Mouse (Mus musculus): Measurements from ENCODE around the gene Vangl1.
"Not testable (repeated sequence)": the region's sequence is repeated elsewhere in the genome, so short reads cannot be mapped to it uniquely, and the experiment has no call there.

Gene Vangl1

DNA sequence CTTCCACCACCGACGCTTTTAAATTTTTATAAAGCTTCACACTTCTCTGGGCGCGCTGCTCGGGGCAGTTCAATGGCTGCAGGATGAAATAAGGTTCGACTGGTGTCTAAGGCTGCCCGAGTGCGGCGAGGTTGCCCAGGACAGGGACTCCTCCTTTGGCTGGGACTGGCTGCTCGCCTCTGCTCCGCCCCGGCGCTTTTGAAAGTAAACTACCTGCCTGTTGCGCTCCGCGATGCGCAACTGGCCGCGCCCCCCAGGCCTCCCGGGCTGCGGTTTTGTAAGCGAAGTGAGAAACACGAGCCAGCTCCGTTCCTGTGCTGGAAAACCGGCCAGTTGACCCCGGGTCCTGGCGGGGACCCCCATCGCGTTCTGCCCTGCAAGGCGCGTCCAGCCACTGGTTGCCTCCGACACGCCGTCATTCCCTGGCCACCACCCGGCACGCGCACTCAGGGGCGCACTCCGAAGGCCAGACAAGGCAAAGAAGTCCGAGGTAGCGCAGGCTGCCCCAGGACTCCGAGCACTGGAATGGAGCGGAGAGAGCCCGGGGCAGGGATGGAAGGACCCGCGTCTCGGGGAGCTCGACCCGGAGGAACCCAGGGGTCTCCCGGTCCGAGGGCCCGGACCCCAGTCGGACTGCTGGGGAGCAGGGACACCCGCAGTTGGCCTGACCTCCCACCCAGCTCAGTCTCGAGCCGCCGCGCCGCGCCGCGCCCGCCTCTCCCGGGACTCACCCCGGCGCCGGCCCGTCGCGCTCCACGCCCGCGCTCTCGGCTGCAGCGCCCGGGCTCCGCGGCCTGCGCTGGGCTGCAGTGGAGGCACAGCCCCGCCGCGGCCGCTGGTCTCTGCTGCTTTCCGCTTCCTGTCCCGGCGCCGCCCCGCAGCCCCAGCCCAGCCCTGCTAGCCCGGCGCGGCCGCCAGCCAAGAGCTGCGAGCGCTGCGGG, at the start of gene Vangl1:
Vangl1 (minus strand) TSS at position 913 of the 941 bp plus-strand sequence.
- CTCF ChIA-PET: no interaction called here

- CTCF ChIA-PET: no interaction called here
Observed at GRCm38 (mm10) chr3:102253554-102253953, 49.1 kb upstream of the Vangl1 start.

DNA sequence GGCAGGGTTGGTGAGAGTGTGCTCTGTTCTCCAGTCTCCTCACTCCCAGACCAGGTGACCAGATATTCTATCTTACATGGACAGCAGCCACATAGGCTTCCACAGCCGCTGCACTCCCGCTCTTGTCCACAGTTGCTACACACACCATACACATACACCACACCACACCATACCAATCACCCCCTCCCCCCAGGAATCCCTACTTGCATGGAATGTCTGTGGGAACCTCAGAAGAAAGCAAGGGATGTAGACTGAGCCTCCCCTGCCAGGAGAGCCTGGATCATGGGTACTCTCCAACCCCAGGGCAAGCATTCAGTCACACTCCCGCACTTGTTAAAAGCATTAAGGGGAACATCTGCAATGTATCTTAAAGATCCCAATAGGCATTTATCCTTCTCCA, 48.4 kb upstream of the Vangl1 start:
- CTCF ChIA-PET: no interaction called here

DNA sequence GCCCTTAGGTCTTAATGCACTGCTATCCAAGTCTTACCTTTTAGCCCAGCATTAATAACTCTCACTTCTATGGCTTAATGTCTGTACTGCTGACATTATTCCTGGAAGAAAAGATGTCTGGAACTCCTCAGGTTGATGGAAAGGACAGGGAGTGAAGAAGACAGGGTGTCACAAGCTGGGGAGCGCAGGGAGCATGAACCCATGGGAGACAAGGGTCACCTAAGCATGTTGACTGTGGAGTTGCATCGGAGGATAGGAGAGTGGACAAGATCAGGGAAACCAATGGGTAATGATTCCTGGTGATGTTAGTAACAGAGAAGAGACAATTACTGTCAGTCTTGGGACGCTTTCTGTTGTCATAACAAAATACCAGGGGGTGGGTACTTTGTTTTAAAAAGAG, 46.4 kb upstream of the Vangl1 start:
- CTCF ChIA-PET: no interaction called here

GRCm38 (mm10) chr3:102249401-102249991, 45.0 kb upstream of the Vangl1 start:
- CTCF ChIA-PET: no interaction called here

DNA sequence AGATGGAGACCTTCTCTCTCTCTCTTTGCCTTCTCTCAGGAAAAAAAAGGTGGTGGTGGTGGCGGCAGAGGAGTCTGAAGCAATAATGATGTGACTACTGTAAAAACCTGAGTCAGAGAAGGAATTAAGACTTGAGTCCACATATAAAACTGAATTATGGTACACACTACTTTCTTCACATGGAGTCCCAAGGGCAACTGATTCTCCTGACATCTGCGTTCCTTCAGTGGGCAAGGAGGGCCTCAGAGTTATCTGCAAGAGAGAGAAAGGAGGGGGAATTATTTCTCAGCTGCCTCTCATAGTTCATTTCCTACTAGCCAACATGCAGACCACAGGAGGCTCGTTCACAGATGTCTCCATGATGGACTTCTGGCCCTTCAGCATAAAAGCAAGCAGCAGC, 40.1 kb upstream of the Vangl1 start:
- CTCF ChIA-PET: no interaction called here

GRCm38 (mm10) chr3:102242854-102243253, 38.4 kb upstream of the Vangl1 start:
- CTCF ChIA-PET: no interaction called here

DNA sequence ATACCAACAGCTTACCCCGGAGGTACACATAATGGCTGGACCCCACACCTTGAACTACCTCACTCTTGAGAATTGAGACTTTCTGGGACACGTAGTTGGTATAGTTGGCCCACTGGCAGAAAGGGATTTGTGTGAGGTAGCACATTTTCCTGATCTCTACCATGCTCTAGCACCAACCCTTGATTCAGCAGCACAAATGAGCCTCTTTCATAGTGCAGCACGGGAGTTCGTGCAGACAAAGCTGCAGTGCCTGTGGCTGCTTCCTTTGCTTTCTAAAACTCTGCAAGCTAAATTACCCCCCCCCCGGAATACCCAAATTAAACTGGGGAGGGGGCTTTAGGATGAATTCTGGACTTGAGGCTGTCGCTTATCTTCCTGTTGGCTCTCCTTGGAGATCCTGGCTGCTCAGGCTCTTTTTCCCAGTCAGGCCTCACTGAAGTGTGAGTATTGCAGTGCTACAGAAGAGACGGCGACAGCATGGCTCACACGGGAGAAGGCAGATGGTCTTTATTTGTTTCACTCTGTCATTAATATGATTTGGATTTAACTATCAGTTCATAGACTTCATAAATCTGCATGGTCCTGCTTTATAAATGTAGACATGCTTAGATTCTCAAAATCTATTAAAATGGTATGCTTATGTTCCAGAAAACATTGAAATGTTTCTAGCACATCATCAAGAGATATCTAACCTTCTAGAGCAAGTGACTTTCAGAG, 27.1 kb upstream of the Vangl1 start:
- CTCF ChIA-PET: no interaction called here

DNA sequence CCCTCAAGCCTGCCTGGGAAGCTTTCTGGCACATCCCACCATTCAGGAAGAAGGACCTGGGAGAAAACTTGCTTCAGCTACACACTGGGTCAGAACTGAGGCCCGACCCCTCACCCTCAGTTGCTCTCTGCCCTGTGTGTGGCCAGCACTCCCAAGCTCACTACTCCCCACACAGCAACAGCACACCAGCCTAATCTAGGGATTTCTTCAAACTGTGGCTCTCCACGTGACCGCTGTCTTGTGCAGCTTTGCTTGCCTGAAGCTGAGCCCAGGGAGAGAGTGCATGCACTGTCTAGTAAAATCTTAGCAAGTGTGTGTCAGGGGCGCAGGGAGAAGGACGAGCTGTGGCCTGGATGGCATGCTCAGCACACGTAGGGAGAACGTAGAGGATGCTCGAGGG, 18.3 kb upstream of the Vangl1 start:
- CTCF ChIA-PET: no interaction called here

- CTCF ChIA-PET: no interaction called here
Observed at GRCm38 (mm10) chr3:102218301-102218700, 13.8 kb upstream of the Vangl1 start.

DNA sequence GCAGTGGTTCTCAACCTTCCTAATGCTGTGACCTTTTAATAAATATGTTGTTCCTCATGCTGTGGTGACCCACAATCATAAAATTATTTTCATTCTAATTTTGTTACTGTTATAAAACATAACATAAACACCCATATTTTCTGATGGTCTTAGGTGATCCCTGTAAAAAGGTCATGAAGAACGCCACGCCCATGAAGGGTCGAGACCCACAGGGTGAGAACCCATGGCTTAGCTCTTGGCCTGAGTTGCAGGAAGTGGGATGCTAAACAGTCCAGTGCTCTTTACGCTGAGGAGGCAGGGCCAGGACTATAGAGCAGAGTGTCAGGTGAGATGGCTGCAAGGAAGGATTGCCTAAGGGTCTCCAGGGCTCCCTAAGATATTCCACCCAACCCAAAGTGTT, 10.2 kb upstream of the Vangl1 start:
- CTCF ChIA-PET: no interaction called here

DNA sequence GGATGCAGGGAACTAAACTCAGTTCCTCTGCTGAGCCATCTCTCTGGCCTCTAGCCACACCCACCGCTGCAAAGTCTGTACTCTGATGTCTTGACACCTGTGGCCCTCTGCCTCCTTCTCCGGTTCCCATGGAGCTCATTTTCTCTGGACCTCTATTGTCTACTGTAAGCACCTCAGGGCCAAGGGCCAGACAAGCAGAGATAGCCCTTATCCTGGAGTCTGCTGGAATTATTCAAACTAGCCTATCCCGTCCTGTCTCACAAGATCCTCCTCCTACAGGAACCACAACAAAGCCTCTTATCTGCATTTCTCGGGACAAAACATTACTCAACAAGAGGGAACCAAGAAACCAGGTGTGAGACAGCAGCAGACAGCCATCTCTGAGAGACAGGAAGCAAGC, 9.8 kb upstream of the Vangl1 start:
- CTCF ChIA-PET: no interaction called here

DNA sequence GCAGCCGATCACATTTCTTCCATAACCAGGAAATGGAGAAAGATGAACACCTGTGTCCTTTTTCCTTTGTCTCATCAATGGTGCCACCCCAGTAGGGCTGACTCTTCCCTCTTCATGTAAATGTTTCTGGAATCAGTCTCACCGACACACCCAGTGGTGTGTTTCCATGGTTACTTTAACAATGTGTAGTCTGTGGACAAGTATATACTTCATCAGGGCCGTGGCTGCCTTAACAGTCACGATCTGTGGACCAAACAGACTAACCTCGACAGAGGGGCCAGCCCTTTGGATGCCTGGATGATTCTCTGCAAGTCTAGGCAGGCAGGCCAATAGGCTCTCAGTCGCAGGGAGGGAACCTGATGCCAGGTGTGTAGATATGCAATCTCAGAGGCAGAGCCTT, 8.4 kb upstream of the Vangl1 start:
- CTCF ChIA-PET: no interaction called here

- CTCF ChIA-PET: no interaction called here
Observed at GRCm38 (mm10) chr3:102212336-102212735, 7.8 kb upstream of the Vangl1 start.

DNA sequence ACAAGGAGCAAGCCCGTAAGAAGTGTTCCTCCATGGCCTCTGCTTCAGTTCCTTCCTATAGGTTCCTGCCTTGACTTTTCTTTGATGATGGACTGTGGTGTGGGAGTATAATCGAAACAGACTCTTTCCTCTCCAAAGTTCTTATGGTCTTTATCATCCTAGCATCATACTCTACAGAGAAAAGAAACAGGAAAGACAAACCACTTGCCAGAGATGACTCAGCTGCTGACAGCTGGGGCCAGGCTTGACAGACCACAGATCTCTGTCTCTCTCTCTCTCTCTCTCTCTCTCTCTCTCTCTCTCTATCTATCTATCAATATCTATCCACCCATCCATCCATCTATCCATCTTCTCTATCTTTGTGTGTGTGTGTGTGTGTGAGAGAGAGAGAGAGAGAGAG, 6.8 kb upstream of the Vangl1 start:
- CTCF ChIA-PET: no interaction called here

- CTCF ChIA-PET: no interaction called here
Observed at GRCm38 (mm10) chr3:102210775-102211174, 6.3 kb upstream of the Vangl1 start.

DNA sequence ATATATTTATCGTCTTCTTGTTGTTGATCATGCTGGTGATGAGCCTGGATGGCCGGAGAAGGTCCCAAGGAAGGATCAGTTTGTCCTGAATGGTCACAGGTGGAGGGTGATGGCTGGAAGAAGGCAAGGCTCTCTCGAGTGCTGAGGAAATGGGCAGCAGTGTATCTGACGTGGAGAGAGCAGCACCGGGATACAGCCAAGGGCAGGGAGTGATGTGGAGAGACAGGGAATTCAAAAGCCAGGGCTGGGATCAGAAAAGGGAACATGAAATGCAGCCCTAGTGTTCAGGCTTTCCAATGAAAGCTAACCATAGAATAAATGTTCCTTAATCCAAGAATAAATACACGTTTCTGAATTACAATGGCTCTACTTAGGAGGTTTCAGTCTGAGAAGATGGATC, 4.4 kb upstream of the Vangl1 start:
- CTCF ChIA-PET: no interaction called here

DNA sequence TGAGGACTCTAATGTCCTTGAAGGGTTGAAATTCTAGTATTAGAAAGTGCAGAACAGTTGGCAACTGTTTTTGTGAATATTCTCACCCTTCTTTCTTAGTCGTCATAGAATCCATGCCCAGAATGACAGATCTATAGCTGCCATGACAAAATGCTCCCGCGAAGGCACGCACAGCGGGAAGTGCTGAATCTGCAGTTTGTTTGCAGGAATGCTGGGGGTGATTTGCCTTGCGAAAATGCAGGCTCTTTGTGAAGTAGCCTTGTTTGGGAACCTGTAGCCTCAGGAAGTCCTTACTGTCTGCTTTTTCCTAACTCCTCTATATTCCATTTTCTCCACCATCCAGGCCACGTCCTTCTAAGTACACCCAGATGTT, 951 bp upstream of the Vangl1 start:
- CTCF ChIA-PET: no interaction called here

DNA sequence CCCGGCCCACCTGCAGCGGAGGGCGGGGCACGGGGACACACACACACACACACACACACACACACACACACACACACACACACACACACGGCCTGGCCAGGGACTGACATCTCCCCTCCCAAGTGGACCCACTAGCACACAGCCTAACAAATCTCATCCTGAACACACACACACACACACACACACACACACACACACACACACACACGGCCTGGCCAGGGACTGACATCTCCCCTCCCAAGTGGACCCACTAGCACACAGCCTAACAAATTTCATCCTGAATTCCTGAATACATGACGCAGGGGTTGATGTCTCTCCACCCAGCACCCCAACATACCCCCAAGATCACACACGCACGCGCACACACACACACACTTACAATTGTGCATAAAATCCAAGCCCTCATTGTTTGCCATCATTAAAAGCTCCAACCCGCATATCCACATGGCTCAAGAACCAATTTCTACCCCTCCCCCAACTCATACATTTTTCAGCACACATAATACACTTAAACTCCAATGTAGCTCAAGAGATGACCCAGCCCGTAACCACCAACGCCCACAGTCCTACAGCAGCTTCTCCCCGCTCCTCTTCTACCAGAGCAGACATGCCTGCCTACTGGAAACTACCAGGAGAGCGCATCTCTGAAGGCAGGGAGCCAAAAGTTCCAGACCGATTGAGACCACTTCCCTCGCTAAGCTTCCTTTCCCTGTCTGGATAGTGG, 403 bp upstream of the Vangl1 start:
- CTCF ChIA-PET: not testable (repeated sequence)

- CTCF ChIA-PET: no interaction called here
Observed at GRCm38 (mm10) chr3:102203131-102203530, 1.4 kb downstream of the Vangl1 start.

GRCm38 (mm10) chr3:102199991-102200390, 4.5 kb downstream of the Vangl1 start:
- CTCF ChIA-PET: no interaction called here

- CTCF ChIA-PET: no interaction called here
Observed at GRCm38 (mm10) chr3:102199226-102199625, 5.3 kb downstream of the Vangl1 start.

DNA sequence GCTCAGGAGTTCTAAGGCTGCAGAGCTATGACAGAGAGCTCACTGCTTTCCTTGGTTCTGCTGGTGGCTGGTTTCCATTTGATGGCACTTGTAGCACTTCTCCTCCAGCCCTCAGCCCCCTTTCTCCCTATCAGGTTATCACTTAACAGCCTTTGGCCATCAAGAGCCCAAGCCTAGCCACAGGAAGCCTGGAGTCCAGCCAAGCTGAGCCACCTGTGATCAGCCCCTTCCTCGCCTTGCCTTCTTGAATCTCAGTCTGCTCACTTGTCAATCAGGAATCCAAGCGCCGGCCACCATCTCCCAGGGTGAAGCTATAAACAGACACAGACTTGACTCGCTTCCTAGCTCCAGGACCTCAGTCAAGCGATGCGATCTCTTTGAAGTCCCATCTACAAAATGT, 6.0 kb downstream of the Vangl1 start:
- CTCF ChIA-PET: no interaction called here
